Mouse (Mus musculus): ENCODE data around the gene Enox1. TPM values are rescaled to one million over a fixed set of nuclear protein-coding genes. Genes with fewer than 3 reads are reported as not detected.

Enox1 gene
- polyA plus RNA-seq, 1 experiment from 2014 or later, result 2.4 TPM

- no peaks in the 10 kb centered on the region for H3K27me3 ChIP-seq (ENCODE audit: control insufficient read depth, insufficient read depth, low read depth, low read length)
- H3K9me3 ChIP-seq (ENCODE audit: control insufficient read depth, low read length), result no peaks in the 10 kb centered on the region
- H3K36me3 ChIP-seq (ENCODE audit: control insufficient read depth, insufficient read depth, low read length), result no peaks in the 10 kb centered on the region
- WGBS, result 65% methylated on average over 1 of the region's 1 CpGs
- no peak for ATAC-seq (ENCODE audit: low read depth)
- no peak overlapping the region for H3K4me3 ChIP-seq (ENCODE audit: low read length)
- H3K27ac ChIP-seq (ENCODE audit: low read length), result no peak overlapping the region
- H3K9ac ChIP-seq (ENCODE audit: low read length), result no peak overlapping the region
- no peaks in the 10 kb centered on the region for H3K4me1 ChIP-seq (replicated peaks; ENCODE audit: control insufficient read depth, insufficient read depth, low read length)
- no peak overlapping the region for H3K4me2 ChIP-seq (ENCODE audit: low read depth, low read length)
These were observed 100.9 kb downstream of the Enox1 start for GRCm38 (mm10) chr14:77257461-77257860.

GRCm38 (mm10) chr14:77258186-77258585 lies 101.6 kb downstream of the Enox1 start:
- no peaks in the 10 kb centered on the region for H3K9me3 ChIP-seq (ENCODE audit: control insufficient read depth, low read length)
- no peak overlapping the region for H3K27ac ChIP-seq (ENCODE audit: low read length)
- no peaks in the 10 kb centered on the region for H3K27me3 ChIP-seq (ENCODE audit: control insufficient read depth, insufficient read depth, low read depth, low read length)
- no peaks in the 10 kb centered on the region for H3K4me1 ChIP-seq (replicated peaks; ENCODE audit: control insufficient read depth, insufficient read depth, low read length)
- H3K36me3 ChIP-seq (ENCODE audit: control insufficient read depth, insufficient read depth, low read length), result no peaks in the 10 kb centered on the region
- ATAC-seq (ENCODE audit: low read depth), result no peak
- no peak overlapping the region for H3K4me2 ChIP-seq (ENCODE audit: low read depth, low read length)
- 49% methylated on average over 4 of the region's 4 CpGs for WGBS
- no peak overlapping the region for H3K9ac ChIP-seq (ENCODE audit: low read length)
- H3K4me3 ChIP-seq (ENCODE audit: low read length), result no peak overlapping the region

GRCm38 (mm10) chr14:77259686-77260085 lies 103.1 kb downstream of the Enox1 start:
- no peak for ATAC-seq (ENCODE audit: low read depth)

GRCm38 (mm10) chr14:77260107-77260506 lies 103.5 kb downstream of the Enox1 start:
- ATAC-seq (ENCODE audit: low read depth), result no peak
- H3K27me3 ChIP-seq (ENCODE audit: control insufficient read depth, insufficient read depth, low read depth, low read length), result no peaks in the 10 kb centered on the region
- no peaks in the 10 kb centered on the region for H3K4me1 ChIP-seq (replicated peaks; ENCODE audit: control insufficient read depth, insufficient read depth, low read length)
- H3K9ac ChIP-seq (ENCODE audit: low read length), result no peak overlapping the region
- 59% methylated on average over 4 of the region's 4 CpGs for WGBS
- no peak overlapping the region for H3K4me3 ChIP-seq (ENCODE audit: low read length)
- H3K27ac ChIP-seq (ENCODE audit: low read length), result no peak overlapping the region
- H3K36me3 ChIP-seq (ENCODE audit: control insufficient read depth, insufficient read depth, low read length), result no peaks in the 10 kb centered on the region
- no peaks in the 10 kb centered on the region for H3K9me3 ChIP-seq (ENCODE audit: control insufficient read depth, low read length)
- H3K4me2 ChIP-seq (ENCODE audit: low read depth, low read length), result no peak overlapping the region

More at GRCm38 (mm10) chr14:77259686-77260085, 103.1 kb downstream of the Enox1 start:
- Histone ChIP-seq H3K4me3 (ENCODE audit: low read length) (no peak overlapping the region), H3K27me3 (ENCODE audit: control insufficient read depth, insufficient read depth, low read depth, low read length) (no peaks in the 10 kb centered on the region), H3K36me3 (ENCODE audit: control insufficient read depth, insufficient read depth, low read length) (no peaks in the 10 kb centered on the region), H3K9ac (ENCODE audit: low read length) (no peak overlapping the region), H3K9me3 (ENCODE audit: control insufficient read depth, low read length) (no peaks in the 10 kb centered on the region), H3K4me2 (ENCODE audit: low read depth, low read length) (no peak overlapping the region), H3K4me1 (replicated peaks; ENCODE audit: control insufficient read depth, insufficient read depth, low read length) (no peaks in the 10 kb centered on the region), H3K27ac (ENCODE audit: low read length) (no peak overlapping the region)
- WGBS, result 89% methylated on average over 5 of the region's 5 CpGs

- no peak overlapping the region for H3K4me3 ChIP-seq (ENCODE audit: low read length)
- WGBS, result 69% methylated on average over 17 of the region's 17 CpGs
- H3K27me3 ChIP-seq (ENCODE audit: control insufficient read depth, insufficient read depth, low read depth, low read length), result no peaks in the 10 kb centered on the region
- H3K27ac ChIP-seq (ENCODE audit: low read length), result no peak overlapping the region
- no peaks in the 10 kb centered on the region for H3K9me3 ChIP-seq (ENCODE audit: control insufficient read depth, low read length)
- no peaks in the 10 kb centered on the region for H3K36me3 ChIP-seq (ENCODE audit: control insufficient read depth, insufficient read depth, low read length)
- H3K4me2 ChIP-seq (ENCODE audit: low read depth, low read length), result no peak overlapping the region
- no peaks in the 10 kb centered on the region for H3K4me1 ChIP-seq (replicated peaks; ENCODE audit: control insufficient read depth, insufficient read depth, low read length)
- no peak for ATAC-seq (ENCODE audit: low read depth)
- H3K9ac ChIP-seq (ENCODE audit: low read length), result no peak overlapping the region
These were observed 110.5 kb downstream of the Enox1 start for GRCm38 (mm10) chr14:77266805-77267771.

GRCm38 (mm10) chr14:77272248-77272930 lies 115.8 kb downstream of the Enox1 start:
- Histone ChIP-seq H3K36me3 (ENCODE audit: control insufficient read depth, insufficient read depth, low read length) (no peaks in the 10 kb centered on the region), H3K9me3 (ENCODE audit: control insufficient read depth, low read length) (no peaks in the 10 kb centered on the region), H3K27me3 (ENCODE audit: control insufficient read depth, insufficient read depth, low read depth, low read length) (no peaks in the 10 kb centered on the region), H3K4me1 (replicated peaks; ENCODE audit: control insufficient read depth, insufficient read depth, low read length) (no peaks in the 10 kb centered on the region), H3K4me3 (ENCODE audit: low read length) (no peak overlapping the region), H3K4me2 (ENCODE audit: low read depth, low read length) (no peak overlapping the region), H3K27ac (ENCODE audit: low read length) (no peak overlapping the region), H3K9ac (ENCODE audit: low read length) (no peak overlapping the region)
- no peak for ATAC-seq (ENCODE audit: low read depth)
- 61% methylated on average over 12 of the region's 12 CpGs for WGBS

- no peak for ATAC-seq (ENCODE audit: low read depth)
- Histone ChIP-seq H3K4me2 (ENCODE audit: low read depth, low read length) (no peak overlapping the region), H3K36me3 (ENCODE audit: control insufficient read depth, insufficient read depth, low read length) (no peaks in the 10 kb centered on the region), H3K27ac (ENCODE audit: low read length) (no peak overlapping the region), H3K4me3 (ENCODE audit: low read length) (no peak overlapping the region), H3K4me1 (replicated peaks; ENCODE audit: control insufficient read depth, insufficient read depth, low read length) (no peaks in the 10 kb centered on the region), H3K9me3 (ENCODE audit: control insufficient read depth, low read length) (no peaks in the 10 kb centered on the region), H3K27me3 (ENCODE audit: control insufficient read depth, insufficient read depth, low read depth, low read length) (no peaks in the 10 kb centered on the region), H3K9ac (ENCODE audit: low read length) (no peak overlapping the region)
- WGBS, result 62% methylated on average over 13 of the region's 13 CpGs
These were observed 116.4 kb downstream of the Enox1 start for GRCm38 (mm10) chr14:77272931-77273446.

- H3K27ac ChIP-seq (ENCODE audit: low read length), result no peak overlapping the region
- no peaks in the 10 kb centered on the region for H3K27me3 ChIP-seq (ENCODE audit: control insufficient read depth, insufficient read depth, low read depth, low read length)
- H3K4me1 ChIP-seq (replicated peaks; ENCODE audit: control insufficient read depth, insufficient read depth, low read length), result no peaks in the 10 kb centered on the region
- H3K36me3 ChIP-seq (ENCODE audit: control insufficient read depth, insufficient read depth, low read length), result no peaks in the 10 kb centered on the region
- no peak overlapping the region for H3K4me2 ChIP-seq (ENCODE audit: low read depth, low read length)
- no peak overlapping the region for H3K4me3 ChIP-seq (ENCODE audit: low read length)
- H3K9me3 ChIP-seq (ENCODE audit: control insufficient read depth, low read length), result no peaks in the 10 kb centered on the region
- no peak overlapping the region for H3K9ac ChIP-seq (ENCODE audit: low read length)
- no peak for ATAC-seq (ENCODE audit: low read depth)
- 46% methylated on average over 6 of the region's 6 CpGs for WGBS
These were observed 117.2 kb downstream of the Enox1 start for GRCm38 (mm10) chr14:77273721-77274120.

GRCm38 (mm10) chr14:77275607-77276006 lies 119.0 kb downstream of the Enox1 start:
- 90% methylated on average over 6 of the region's 6 CpGs for WGBS
- no peak overlapping the region for H3K9ac ChIP-seq (ENCODE audit: low read length)
- H3K4me3 ChIP-seq (ENCODE audit: low read length), result no peak overlapping the region
- no peaks in the 10 kb centered on the region for H3K27me3 ChIP-seq (ENCODE audit: control insufficient read depth, insufficient read depth, low read depth, low read length)
- ATAC-seq (ENCODE audit: low read depth), result no peak
- no peak overlapping the region for H3K4me2 ChIP-seq (ENCODE audit: low read depth, low read length)
- H3K36me3 ChIP-seq (ENCODE audit: control insufficient read depth, insufficient read depth, low read length), result no peaks in the 10 kb centered on the region
- no peaks in the 10 kb centered on the region for H3K4me1 ChIP-seq (replicated peaks; ENCODE audit: control insufficient read depth, insufficient read depth, low read length)
- H3K27ac ChIP-seq (ENCODE audit: low read length), result no peak overlapping the region
- H3K9me3 ChIP-seq (ENCODE audit: control insufficient read depth, low read length), result no peaks in the 10 kb centered on the region
